Mouse (Mus musculus) bone marrow macrophage, adult 2 months (primary cell): ENCODE data around the gene Hes2.

Source experiments
- CTCF ChIP-seq: IDR thresholded peaks from 2 replicates; pipeline ENCODE4 v1.5.1; 2012; ENCODE audit warnings: low read depth, mild to moderate bottlenecking, low read length, moderate library complexity
- POLR2A ChIP-seq: IDR thresholded peaks from 2 replicates; pipeline ENCODE4 v1.6.1; 2012; ENCODE audit warnings: mild to moderate bottlenecking, low read depth, low read length, borderline replicate concordance

DNA sequence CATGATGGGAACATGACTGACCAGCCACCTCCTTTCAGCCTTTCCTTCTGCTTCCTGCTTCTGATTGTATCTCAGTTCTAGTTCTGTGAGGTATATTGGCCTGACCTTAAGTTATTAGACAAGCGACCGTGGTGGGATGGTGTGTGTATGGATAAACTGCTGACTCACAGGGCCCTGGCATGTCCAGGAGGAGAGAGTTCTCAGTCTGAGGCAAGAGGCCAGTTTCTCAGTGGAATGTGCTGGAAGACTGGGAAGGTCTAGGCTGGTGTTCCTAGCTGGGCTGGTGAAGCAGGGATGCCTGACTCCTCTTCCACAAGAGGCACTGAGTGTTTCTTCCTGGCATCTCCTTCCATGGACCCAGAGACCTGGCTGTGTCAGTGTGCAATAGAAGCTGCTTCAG is 4.1 kb downstream of the Hes2 start:
- TF ChIP-seq CTCF (no peak), POLR2A (no peak)
